Mouse (Mus musculus): ENCODE data around the gene Camk1.
"Not testable (repeated sequence)": the region's sequence is repeated elsewhere in the genome, so short reads cannot be mapped to it uniquely, and the experiment has no call there.

Camk1 gene

DNA sequence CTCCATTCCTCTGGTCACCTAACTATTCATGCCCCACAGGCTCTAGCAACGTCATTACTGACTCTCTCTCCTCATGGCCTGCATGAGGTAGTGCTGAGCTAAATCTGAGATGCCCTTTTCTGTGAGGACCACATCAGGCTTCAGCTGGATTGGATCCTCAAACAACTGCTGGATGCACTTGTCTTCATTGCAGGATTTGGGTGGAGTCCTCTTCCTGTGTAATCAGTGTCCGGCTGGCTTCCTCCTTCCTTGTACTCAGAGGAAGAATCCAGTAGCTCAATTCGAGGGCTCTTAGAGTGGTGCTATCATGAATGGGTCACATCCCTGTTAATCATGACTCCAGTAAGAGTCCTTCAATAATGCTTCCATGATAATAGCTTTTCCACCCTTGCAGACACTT, 9.9 kb upstream of the Camk1 start:
- no peak for DNase-seq

GRCm38 (mm10) chr6:113352820-113353219, 9.0 kb upstream of the Camk1 start:
- no peak for DNase-seq

DNA sequence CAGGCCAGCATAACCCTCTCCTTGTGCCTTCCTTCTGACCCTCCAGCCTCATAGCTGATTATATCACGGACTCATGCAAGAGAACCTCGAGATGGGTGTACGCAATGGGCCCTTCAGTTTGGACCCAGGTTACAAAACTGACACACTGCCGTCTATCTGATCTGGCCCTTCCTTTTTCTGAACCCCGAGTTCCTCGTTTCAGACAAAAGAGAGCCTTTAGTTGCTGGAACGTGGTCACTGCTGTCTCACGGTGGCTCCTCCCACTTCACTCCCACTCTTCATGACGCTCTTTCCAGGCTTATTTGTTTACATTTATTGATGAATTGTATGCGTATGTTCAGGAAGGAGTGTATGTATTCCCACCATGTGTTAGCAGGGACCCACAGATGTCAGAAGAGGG, 7.9 kb upstream of the Camk1 start:
- DNase-seq: no peak

GRCm38 (mm10) chr6:113351161-113351560, 7.4 kb upstream of the Camk1 start:
- no peak for DNase-seq

DNA sequence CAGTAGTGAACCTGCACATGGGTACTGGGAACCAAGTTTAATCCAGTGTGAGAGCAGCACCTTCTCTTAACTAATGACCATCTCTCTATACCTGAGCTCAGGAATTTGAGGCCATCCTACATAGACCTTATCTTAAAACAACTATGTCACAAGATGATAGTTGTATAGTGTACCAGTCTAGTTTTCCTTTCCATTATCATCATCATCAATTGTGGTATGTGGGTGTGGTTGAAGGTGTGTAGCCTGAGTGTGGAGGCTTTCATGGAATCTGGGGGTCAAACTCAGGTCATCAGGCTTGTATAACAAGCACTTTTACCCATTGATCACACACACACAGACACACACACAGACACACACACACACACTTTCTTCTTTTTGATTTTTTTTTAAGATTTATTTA, 6.8 kb upstream of the Camk1 start:
- no peak for DNase-seq

DNA sequence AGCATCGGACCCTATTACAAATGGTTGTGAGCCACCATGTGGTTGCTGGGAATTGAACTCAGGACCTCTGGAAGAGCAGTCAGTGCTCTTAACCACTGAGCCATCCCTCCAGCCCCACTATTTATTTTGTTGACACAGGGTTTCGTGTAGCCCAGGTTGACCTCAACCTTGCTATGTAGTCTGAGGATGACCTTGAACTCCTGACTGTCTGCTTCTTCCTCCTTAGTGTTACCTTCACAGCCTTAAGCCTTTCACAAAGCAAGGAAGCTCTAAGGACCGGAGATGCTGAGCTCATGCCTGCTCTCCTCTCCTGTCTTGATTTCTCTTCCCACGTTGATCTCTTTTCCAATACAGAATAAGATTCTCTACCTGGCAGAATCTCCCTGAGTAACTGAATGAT, 3.1 kb upstream of the Camk1 start:
- no peak for DNase-seq

DNA sequence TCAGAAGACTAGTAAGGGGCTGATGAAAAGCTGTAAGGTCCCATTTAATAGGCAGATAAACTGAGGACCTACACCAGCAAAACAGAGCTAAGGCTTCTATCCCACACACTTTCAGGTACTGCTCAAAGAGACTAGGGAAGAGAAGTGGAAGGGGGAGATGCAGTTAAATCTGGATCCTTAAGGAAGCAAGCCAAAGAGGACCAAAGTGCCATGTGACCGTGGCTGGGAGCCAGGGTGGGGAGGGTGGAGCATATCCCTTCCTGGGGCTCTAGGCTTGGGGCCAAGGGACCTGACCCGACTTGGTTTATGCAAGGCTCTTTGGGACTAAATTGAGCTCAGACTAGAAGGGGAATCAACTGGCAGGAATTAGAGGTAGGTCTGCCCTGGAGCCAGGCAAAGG, 537 bp upstream of the Camk1 start:
- peak; percentile 58 for DNase-seq

GRCm38 (mm10) chr6:113342297-113342696, 1.5 kb downstream of the Camk1 start:
- no peak for DNase-seq

DNA sequence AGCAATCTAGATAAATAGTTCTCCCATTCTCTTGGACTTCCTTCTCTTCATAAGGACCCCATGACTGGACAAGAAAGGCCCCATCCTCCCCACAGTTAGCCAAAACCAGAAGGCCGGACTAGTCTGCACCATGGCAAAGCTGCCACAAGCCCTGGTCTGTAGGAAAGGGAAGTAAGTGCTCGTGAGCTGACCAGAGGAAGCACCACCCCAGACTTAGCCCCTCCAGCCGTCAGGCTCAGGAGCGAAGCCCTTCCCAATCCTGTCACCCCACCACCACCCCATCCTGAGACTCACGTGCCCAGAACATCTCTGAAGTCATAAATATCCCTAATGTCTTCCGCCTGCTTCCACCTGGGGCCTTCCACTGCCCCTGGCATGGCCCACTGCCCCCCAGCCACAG, 2.2 kb downstream of the Camk1 start:
- no peak for DNase-seq

- DNase-seq: no peak
These were observed 6.7 kb downstream of the Camk1 start for GRCm38 (mm10) chr6:113336852-113337620.

DNA sequence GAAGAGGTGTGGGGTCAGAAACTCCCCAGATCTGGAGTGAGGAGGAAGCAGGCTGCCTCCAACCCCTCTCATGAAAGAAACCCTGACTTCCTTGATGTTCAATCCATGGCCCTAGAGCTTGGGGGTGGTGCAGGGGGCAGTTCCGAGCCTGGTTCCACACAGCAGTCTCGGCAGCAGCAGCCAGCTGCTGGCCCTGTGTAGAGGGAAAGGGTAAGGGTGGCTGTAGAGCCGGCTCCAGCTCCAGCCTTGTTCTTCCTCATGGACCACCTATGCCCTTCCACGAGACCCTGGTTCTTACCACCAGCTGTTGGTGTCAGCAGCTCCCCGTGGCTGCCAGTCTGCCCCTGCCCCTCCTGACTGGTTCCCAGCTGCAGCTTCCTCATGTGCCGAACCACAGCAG, 9.6 kb downstream of the Camk1 start:
- DNase-seq: no peak

GRCm38 (mm10) chr6:113333137-113333950, 10.4 kb downstream of the Camk1 start:
- DNase-seq: no peak

GRCm38 (mm10) chr6:113332734-113333133, 11.1 kb downstream of the Camk1 start:
- not testable (repeated sequence) for DNase-seq

- DNase-seq: no peak
These were observed 12.1 kb downstream of the Camk1 start for GRCm38 (mm10) chr6:113331721-113332120.

DNA sequence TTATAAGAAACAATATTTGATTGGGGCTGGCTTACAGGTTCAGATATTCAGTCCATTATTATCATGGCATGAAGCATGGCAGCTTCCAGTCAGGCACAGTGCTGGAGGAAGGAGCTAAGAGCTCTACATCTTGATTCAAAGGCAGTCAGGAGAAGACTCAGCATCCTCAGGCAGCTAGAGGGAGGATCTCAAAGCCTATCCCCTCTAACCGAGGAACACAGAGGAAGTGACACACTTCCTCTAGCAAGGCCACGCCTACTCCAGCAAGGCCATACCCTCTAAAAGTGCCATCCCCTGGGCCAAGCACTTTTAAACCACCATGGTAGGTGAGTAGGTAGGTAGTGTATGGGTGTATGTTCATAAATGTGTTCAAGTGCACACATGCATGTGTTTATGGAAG, 13.2 kb downstream of the Camk1 start:
- DNase-seq: no peak

- no peak for DNase-seq
These were observed 14.4 kb downstream of the Camk1 start for GRCm38 (mm10) chr6:113329396-113329795.

GRCm38 (mm10) chr6:113326533-113327315, 17.1 kb downstream of the Camk1 start, which contains the start of gene Ogg1:
Gene Ogg1, plus strand, starts transcription at chr6:113326972.
- peak; percentile 98 for DNase-seq

DNA sequence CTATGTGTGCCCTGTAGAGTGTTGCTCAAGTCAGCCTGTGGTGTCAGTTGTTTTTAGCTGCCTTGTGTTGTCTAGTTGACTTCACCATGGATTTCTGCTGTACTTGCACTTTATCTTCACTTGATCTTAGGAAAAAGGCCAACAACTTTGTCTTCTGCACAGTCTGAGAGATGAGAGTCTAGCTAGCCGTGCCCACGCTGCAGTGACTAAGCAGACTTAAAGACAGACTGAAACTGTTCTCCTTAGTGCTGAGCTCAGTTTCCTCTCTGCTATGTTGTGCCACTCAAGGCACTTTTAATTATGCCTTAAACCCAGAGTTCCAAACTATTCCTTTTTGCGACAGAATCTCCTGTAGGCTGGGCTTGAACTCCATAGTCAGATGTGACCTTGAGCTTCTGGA, 27.8 kb downstream of the Camk1 start:
- DNase-seq: no peak

DNA sequence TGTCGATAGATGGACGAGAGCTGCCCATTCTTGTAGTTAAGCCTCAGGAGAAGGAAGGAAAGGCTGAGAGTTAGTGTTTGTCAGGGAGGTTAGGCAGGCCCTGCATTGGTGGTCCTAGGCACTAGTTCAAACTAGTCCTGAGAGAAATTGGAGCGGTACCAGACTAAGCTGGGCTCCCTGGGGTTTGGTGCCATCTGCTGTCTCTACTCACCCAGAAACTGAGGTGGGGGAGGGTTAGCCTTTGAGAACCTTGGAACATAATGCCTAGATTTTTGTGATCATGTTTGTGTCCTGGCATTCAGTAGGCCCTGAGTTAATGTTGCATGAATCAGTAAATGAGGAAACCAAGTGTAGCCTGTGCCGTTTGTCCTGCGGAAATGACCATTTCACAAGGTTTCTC, 35.6 kb downstream of the Camk1 start:
- peak; percentile 82 for DNase-seq

DNA sequence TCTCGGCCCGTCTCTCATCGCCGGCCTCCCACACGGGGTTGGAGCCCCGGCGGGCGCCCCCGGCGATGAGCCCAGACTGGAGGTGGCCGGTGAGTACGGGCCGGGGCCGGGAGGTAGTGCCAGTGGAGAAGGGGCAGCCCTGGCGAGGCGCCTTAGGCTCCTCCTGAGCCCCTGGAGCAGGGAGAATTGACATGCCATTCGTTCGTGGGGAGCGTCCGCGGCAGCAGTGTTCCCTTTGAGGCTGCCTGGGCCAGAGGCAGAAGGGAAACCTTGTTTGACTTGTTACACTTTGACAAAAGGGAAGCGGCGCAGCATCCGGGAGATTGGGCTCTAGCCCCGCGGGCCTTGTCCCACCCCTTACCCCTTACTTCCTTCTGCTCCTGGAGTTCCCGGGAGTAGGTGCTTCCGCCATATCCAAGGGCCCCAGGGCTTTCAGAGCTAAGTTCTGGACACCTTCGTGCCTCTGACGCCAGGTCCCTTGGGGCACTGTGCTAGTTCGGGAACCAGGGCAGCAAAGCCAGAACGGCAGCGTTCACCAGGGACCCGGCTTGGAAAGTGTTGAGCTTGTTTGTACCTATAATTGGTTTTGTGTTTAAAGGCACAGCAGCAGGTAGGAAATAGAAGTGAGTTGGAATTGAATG, 36.2 kb downstream of the Camk1 start:
- peak; percentile 69 for DNase-seq

DNA sequence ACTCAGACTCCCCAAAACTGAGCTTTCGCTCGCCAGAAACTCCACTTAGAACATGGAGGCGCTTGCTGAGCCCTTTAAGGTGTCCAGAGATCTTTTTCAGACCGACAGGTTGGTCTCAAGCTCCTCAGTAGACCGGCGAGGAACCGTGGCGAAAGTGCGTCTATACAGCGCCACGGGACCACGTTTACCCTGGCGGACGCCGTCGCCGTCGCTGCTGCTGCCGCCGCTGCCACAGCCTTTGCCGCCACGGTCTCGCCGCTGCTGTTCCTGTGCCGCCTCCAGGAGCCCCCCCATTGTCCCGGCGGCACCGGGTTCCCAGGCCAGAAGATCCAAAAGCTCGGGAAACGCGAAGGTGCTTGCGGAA, 36.8 kb downstream of the Camk1 start, which contains the start of gene Brpf1:
Gene Brpf1 (plus strand): TSS at position 152 of the 364 bp plus-strand sequence.
- DNase-seq: no peak

DNA sequence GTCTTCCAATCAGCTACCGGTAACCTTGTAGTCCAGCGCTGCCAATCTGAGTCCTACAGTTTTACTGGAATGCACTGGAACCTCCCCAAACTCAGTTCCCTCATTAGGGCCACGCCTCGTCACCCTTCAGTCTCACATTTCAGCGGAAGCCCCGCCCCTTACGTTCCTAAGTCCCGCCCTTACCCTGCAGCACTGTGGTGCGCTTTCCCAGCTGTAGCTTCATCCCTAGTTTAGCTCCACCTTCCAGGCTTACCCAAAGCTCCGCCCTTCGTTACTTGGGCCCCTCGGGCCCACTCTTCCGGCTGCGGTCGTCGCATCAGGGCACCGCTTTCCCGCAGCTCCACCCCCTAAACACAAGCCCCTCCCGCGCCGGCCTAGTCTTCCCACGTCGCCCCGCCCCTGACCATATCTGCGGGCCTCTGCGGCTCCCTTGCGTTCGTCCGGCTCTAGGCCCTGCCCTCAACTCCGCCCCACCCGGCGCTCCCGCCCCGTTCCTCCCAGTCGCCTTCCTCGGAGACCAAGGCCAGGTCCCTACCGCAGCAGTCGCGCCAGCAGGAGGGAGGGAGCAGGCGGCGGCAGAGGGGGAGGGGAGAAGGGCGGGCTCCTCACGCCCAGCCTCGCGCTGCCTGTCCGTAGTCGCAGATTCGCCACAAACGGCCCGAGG, 37.3 kb downstream of the Camk1 start:
- DNase-seq: peak; percentile 100
